Mouse (Mus musculus) liver, adult 2 months (tissue): ENCODE data around the gene Nxph1.

Source experiments
- CTCF ChIP-seq: fragments of 200-500 bp; IDR thresholded peaks from 2 replicates; pipeline ENCODE4 v1.5.1; 2011; ENCODE audit warnings: low read depth, low read length, control low read depth
- POLR2A ChIP-seq: fragments of 200-500 bp; IDR thresholded peaks from 2 replicates; pipeline ENCODE4 v1.6.1; 2011; ENCODE audit warnings: low read length, control low read depth; ENCODE audit not compliant: insufficient read depth; ENCODE audit errors: extremely low read depth

- no peak for TF ChIP-seq CTCF
- no peak for TF ChIP-seq POLR2A
These were observed 199.7 kb downstream of the Nxph1 start for GRCm38 (mm10) chr6:9147966-9148365.
